Mouse (Mus musculus) limb, embryonic 11.5 days (tissue): Measurements from ENCODE around the gene Rbms3. TPM values are rescaled to one million over a fixed set of nuclear protein-coding genes. Genes with fewer than 3 reads are reported as not detected.

Source experiments
- ATAC-seq: fragments of 200-750 bp; cut with Nextera tagmentation; 2 replicates; pipeline ENCODE4 v1.8.0; 2017; ENCODE audit warnings: low read depth; ENCODE audit not compliant: insufficient number of reproducible peaks, low FRiP score, low TSS enrichment
- DNase-seq: peaks from one replicate; pipeline ENCODE4 v3.0.0-alpha.2; 2015; ENCODE audit warnings: low spot score
- H3K27ac ChIP-seq: fragments of 300-500 bp; sonication (generic); replicated peaks from 2 replicates; pipeline ENCODE4 v1.5.1; 2014; ENCODE audit warnings: low read depth, mild to moderate bottlenecking, low read length
- H3K27me3 ChIP-seq: fragments of 300-500 bp; sonication (generic); 2 replicates; pipeline ENCODE4 v1.6.1; 2014; ENCODE audit warnings: mild to moderate bottlenecking, low read length, mixed read lengths; ENCODE audit not compliant: control insufficient read depth, insufficient read depth
- H3K36me3 ChIP-seq: fragments of 300-500 bp; sonication (generic); 2 replicates; pipeline ENCODE4 v1.6.1; 2014; ENCODE audit warnings: mild to moderate bottlenecking, low read length, moderate library complexity, mixed read lengths; ENCODE audit not compliant: control insufficient read depth, insufficient read depth
- H3K4me1 ChIP-seq: fragments of 300-500 bp; sonication (generic); 2 replicates; pipeline ENCODE4 v1.6.1; 2014; ENCODE audit warnings: low read length, mixed read lengths; ENCODE audit not compliant: control insufficient read depth, insufficient read depth
- H3K4me2 ChIP-seq: fragments of 300-500 bp; sonication (generic); 2 replicates; pipeline ENCODE4 v1.6.1; 2014; ENCODE audit warnings: low read depth, mild to moderate bottlenecking, moderate library complexity; ENCODE audit not compliant: severe bottlenecking
- H3K4me3 ChIP-seq: fragments of 300-500 bp; sonication (generic); 2 replicates; pipeline ENCODE4 v1.5.1; 2014; ENCODE audit warnings: low read depth, low read length
- H3K9ac ChIP-seq: fragments of 300-500 bp; sonication (generic); 2 replicates; pipeline ENCODE4 v1.6.1; 2014; ENCODE audit warnings: mild to moderate bottlenecking, low read length
- H3K9me3 ChIP-seq: fragments of 300-500 bp; sonication (generic); 2 replicates; pipeline ENCODE4 v1.6.1; 2016; ENCODE audit warnings: low read length; ENCODE audit not compliant: control insufficient read depth
- WGBS: fragments of 180-500 bp; shearing (Covaris S2); extraction: QIAGEN DNeasy Blood & Tissue Kit; methylation state at CpG from one replicate; pipeline ENCODE4 v1.1.7; 2014; 5-methylcytosine and 5-hydroxymethylcytosine counted together
- polyA plus RNA-seq: library from polyadenylated mRNA; unstranded; fragments of >200 nt; fragmentation: Nextera tagmentation; extraction: Ambion mirVana; gene quantifications from 2 replicates; pipeline ENCODE4 v1.2.1, GENCODE M21; 2014

Rbms3 gene
- polyA plus RNA-seq, 1 experiment from 2014 or later, result 51.9 TPM

DNA sequence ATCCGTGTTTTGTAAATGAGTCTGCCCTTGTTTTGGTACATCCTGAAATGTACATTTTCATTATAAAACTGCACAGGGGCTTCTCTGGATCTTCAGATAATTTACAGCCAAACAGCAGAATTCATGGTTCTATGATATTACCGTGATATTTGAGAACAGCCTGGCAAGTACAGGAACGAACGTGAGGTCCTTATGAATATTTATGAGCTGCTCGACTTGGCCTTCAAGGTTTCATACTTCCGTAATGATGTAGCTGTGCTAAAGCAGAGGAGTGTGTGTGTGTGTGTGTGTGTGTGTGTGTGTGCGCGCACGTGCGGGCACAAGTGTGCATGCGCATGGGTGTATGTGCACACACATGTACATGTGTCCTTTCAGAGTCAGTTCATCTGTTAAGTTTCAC, 316.1 kb downstream of the Rbms3 start:
- Histone ChIP-seq H3K36me3 (no peaks in the 10 kb centered on the region), H3K27me3 (no peaks in the 10 kb centered on the region), H3K4me2 (no peak overlapping the region), H3K4me1 (peaks cover 5% of the 10 kb centered on the region; the same call in 1 of the 2 replicates), H3K27ac (no peak overlapping the region), H3K9ac (no peak overlapping the region), H3K4me3 (no peak overlapping the region), H3K9me3 (peaks cover 2% of the 10 kb centered on the region; the same call in 1 of the 2 replicates)
- DNase-seq, result no peak
- no peak for ATAC-seq
- WGBS, result 85% methylated on average over 11 of the region's 11 CpGs

DNA sequence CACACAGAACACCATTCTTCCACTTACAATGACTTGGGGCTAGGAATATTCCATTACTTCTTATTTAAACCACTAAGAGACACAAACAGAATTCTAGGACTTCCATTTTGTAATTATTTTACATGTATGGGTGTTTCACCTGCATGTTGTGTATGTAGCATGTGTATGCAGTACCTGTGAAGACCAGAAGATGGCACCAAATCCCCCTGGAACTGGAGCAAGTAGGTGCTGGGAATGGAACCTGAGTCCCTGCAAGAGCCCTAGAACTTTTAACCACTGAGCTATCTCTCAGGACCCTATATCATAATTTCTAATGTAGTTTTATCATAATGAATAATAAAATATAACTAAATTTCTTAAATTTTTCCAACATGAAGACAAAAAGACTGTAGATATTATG, 319.9 kb downstream of the Rbms3 start:
- H3K9ac ChIP-seq, result no peak overlapping the region
- no peak overlapping the region for H3K4me2 ChIP-seq
- H3K27me3 ChIP-seq, result no peaks in the 10 kb centered on the region
- H3K4me1 ChIP-seq, result no peaks in the 10 kb centered on the region
- no peaks in the 10 kb centered on the region for H3K36me3 ChIP-seq
- ATAC-seq (no peak), DNase-seq (no peak)
- no peak overlapping the region for H3K27ac ChIP-seq
- H3K4me3 ChIP-seq, result no peak overlapping the region
- H3K9me3 ChIP-seq, result peaks cover 2% of the 10 kb centered on the region; the same call in 1 of the 2 replicates

DNA sequence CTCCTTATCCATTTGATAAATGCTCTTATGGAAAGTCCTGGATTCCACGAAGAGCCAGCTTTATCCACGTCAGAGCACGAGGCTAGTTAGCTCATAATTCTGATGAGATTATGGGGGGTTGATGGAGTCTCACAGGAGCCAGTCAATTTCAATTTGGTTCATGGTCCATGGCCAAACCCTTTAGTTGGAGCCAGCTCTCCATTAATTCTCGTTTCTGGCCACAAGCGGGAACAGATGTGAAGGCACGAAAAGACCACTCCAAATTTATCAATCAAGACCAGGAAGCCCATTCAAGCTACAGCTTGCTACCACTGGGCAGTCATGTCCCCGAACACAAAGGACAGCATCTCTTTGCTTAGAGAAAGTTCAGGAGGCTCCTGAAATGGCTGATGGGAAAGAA, 330.7 kb downstream of the Rbms3 start:
- 71% methylated on average over 7 of the region's 7 CpGs for WGBS
- ATAC-seq (no peak), DNase-seq (no peak)
- no peak overlapping the region for H3K4me2 ChIP-seq
- H3K9me3 ChIP-seq, result no peaks in the 10 kb centered on the region
- no peak overlapping the region for H3K9ac ChIP-seq
- H3K27me3 ChIP-seq, result no peaks in the 10 kb centered on the region
- H3K4me1 ChIP-seq, result no peaks in the 10 kb centered on the region
- no peak overlapping the region for H3K4me3 ChIP-seq
- H3K27ac ChIP-seq, result no peak overlapping the region
- no peaks in the 10 kb centered on the region for H3K36me3 ChIP-seq

DNA sequence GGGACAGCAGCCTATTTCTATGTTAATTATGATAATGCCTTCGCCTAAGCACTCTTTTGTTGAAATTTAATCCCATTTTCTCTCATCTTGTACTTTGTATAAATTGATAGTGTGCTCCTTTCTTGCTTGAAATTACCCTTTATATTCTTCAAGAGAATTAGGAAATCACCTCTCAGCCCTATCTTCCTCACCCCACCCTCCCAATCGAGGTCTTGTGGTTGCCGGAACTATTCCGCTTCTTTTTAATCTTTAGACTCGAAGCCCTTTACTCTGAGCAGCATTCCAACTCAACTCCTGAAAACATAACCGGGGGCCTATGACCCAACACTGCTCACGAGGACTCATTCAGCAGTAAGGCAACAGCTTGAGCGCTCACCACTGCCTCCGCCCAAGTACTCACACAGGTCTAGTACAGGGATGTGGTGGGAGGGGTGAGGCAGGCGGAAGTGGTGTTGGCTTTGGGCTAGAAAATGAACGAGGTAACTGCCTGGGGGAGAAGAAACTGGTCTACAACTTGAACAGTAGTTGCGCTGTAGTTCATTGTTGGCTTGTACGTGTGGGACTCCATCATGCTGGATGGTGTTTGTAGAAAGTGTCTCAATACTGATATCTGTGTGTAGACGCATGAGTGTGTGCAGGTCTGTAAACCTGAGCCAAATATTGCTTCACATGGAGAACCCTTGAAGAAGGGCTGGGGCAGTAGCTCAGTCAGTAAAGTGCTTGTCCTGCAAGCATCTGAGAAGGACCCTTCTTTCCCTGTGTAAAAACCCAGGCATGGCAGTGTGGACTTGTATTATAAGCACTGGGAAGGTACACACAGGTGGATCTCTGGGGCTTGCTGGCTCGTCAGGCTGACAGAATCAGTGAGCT, 331.8 kb downstream of the Rbms3 start:
- H3K27ac ChIP-seq, result no peak overlapping the region
- no peaks in the 10 kb centered on the region for H3K27me3 ChIP-seq
- no peaks in the 10 kb centered on the region for H3K36me3 ChIP-seq
- WGBS, result 54% methylated on average over 15 of the region's 15 CpGs
- no peak overlapping the region for H3K9ac ChIP-seq
- DNase-seq (no peak), ATAC-seq (no peak)
- no peaks in the 10 kb centered on the region for H3K9me3 ChIP-seq
- no peak overlapping the region for H3K4me3 ChIP-seq
- no peaks in the 10 kb centered on the region for H3K4me1 ChIP-seq
- no peak overlapping the region for H3K4me2 ChIP-seq

DNA sequence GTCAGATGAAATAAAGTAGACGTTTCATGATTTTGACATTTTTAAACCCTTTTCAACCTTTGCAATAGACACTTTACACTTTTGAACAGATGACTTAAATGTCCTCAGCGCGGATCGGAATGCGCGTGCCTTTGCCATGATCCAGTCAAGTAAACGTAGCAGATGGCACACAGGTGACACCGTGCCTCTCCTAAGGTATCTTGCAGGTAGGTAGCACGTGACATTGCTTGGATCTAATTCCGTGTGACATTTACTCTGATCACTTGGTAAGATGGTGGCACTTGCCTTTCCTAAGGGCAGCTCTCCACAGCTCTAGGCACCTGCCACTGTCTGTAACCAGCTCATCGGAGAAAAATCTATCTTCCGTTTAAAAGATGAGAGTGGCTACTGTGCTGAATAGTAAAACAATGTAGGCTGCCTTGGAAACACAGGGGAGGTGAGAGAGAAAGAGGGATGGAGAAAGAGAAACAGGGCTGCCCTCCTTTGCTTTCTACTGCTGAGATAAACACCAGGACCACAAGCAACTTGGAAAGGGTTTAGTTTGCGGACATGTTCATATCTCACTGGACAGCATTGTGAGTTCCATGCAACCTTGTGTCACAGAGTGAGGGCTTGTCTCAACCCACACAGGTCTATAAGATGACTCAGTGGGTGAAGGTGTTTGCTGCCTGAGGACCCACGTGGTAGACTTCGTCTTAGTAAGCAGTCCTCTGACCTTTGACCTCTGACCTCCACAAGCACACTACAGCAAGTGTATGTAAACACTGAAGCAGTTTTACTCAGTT, 338.5 kb downstream of the Rbms3 start:
- Histone ChIP-seq H3K9ac (no peak overlapping the region), H3K27me3 (no peaks in the 10 kb centered on the region), H3K36me3 (no peaks in the 10 kb centered on the region), H3K9me3 (no peaks in the 10 kb centered on the region), H3K4me3 (no peak overlapping the region), H3K4me2 (no peak overlapping the region), H3K4me1 (no peaks in the 10 kb centered on the region), H3K27ac (no peak overlapping the region)
- ATAC-seq (no peak), DNase-seq (no peak)
- 77% methylated on average over 15 of the region's 15 CpGs for WGBS

DNA sequence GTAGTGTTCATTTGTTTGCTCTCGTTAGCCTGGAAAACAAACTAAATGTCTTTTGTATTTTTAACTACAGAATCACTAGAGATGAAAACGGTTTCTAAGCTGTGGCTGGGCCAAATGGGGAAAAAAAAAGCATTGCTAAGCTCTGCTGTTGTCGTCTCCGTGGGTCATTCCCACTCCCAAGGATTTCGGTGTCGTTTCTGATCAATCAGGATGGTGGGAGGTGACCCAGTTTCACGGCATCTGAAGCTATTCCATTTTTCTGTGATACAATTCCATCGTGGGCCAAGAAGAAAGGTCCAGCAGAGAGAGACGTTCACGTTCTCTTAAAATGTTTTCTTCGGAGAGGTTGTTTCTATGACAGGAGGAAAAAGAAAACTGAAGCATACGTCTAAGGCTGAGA, 354.9 kb downstream of the Rbms3 start:
- no peak overlapping the region for H3K4me2 ChIP-seq
- no peak overlapping the region for H3K9ac ChIP-seq
- H3K9me3 ChIP-seq, result no peaks in the 10 kb centered on the region
- H3K4me3 ChIP-seq, result no peak overlapping the region
- H3K27me3 ChIP-seq, result no peaks in the 10 kb centered on the region
- ATAC-seq, result no peak
- no peaks in the 10 kb centered on the region for H3K4me1 ChIP-seq
- WGBS, result 84% methylated on average over 12 of the region's 12 CpGs
- H3K27ac ChIP-seq, result no peak overlapping the region
- no peak for DNase-seq
- no peaks in the 10 kb centered on the region for H3K36me3 ChIP-seq

DNA sequence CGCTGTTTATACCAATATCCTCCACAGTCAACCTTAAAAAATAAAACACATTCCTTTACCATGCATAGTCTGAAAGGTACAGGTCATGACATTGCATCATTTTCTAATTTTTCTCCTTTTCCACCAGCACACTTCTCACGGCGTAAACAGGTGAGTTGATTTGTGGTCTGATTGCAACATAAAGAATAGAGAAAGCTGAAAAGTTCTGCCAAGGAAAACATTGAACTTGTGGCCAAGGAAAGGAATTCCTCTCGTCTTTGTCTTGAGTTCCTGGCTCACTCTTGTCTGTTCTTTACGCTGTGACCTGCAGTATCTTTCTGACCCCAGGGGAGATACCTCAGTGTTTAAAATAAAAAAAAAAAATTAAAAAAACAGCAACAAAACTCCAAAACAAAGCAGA, 370.1 kb downstream of the Rbms3 start:
- Histone ChIP-seq H3K4me1 (peaks cover 4% of the 10 kb centered on the region; the same call in 1 of the 2 replicates), H3K27me3 (no peaks in the 10 kb centered on the region), H3K36me3 (no peaks in the 10 kb centered on the region), H3K9me3 (no peaks in the 10 kb centered on the region), H3K9ac (no peak overlapping the region), H3K4me2 (no peak overlapping the region), H3K27ac (no peak overlapping the region), H3K4me3 (no peak overlapping the region)
- 90% methylated on average over 5 of the region's 5 CpGs for WGBS
- DNase-seq, result no peak
- ATAC-seq, result no peak

DNA sequence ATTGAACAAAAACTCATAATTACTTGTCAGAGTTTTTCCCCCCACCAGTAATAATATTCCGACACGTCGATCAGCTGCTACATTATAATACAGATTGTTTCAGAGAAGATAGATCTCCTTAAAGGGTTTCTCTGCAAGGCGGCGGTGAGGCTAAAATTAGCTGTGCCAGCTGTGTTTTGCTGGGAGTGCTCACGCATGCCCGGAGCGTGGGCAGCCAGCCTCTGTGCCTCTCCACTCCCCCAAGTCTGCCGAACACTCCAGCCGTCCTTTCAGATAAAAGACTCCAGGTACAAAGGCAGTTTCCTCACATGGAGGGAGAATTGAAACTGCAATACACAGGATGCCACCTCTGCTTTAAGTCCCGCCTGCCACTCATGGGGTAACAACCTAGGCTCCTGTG, 376.4 kb downstream of the Rbms3 start:
- Histone ChIP-seq H3K9me3 (no peaks in the 10 kb centered on the region), H3K27me3 (no peaks in the 10 kb centered on the region), H3K9ac (no peak overlapping the region), H3K4me3 (no peak overlapping the region), H3K36me3 (no peaks in the 10 kb centered on the region), H3K4me1 (peaks cover 3% of the 10 kb centered on the region; the same call in 1 of the 2 replicates), H3K27ac (no peak overlapping the region), H3K4me2 (no peak overlapping the region; the same call in 1 of the 2 replicates)
- no peak for DNase-seq
- WGBS, result 48% methylated on average over 11 of the region's 11 CpGs
- ATAC-seq, result no peak
